Mouse (Mus musculus): ENCODE measurements around the gene Osbpl3.

DNA sequence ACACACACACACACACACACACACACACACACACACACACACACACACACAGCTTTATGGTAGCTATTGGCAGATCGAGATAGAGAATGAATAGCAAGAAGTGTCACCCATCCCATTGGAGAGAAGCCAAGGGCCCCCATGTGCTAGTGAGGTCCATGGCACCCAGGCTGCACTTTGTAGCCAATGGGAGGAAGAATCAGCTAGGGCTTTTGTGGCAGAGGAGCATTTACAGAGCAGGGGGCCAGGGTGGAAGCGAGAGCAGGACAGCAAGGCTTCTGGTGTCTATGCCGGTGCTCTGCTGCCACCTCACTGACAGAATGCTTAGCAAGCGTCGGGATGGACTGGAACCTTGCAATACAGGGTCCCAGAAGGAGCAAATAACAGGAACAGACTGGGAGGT is 200.6 kb downstream of the Osbpl3 start:
- TF ChIP-seq CTCF (IDR thresholded peaks at IDR 0.05; ENCODE audit: borderline replicate concordance, insufficient read depth, low read depth, low read length) (no peak), POLR2A (IDR thresholded peaks at IDR 0.05; ENCODE audit: borderline replicate concordance, insufficient read depth, low read length) (no peak)
